Mouse (Mus musculus) urinary bladder, postnatal 14 days (tissue): ENCODE measurements around the gene Tspan11.

ENCODE experiments used
- DNase-seq: peaks from one replicate; pipeline ENCODE4 v3.0.0; 2021; ENCODE audit warnings: low spot score

Tspan11 gene

GRCm38 (mm10) chr6:127989624-127990212, 102.3 kb downstream of the Tspan11 start:
- DNase-seq: peak; percentile 82

DNA sequence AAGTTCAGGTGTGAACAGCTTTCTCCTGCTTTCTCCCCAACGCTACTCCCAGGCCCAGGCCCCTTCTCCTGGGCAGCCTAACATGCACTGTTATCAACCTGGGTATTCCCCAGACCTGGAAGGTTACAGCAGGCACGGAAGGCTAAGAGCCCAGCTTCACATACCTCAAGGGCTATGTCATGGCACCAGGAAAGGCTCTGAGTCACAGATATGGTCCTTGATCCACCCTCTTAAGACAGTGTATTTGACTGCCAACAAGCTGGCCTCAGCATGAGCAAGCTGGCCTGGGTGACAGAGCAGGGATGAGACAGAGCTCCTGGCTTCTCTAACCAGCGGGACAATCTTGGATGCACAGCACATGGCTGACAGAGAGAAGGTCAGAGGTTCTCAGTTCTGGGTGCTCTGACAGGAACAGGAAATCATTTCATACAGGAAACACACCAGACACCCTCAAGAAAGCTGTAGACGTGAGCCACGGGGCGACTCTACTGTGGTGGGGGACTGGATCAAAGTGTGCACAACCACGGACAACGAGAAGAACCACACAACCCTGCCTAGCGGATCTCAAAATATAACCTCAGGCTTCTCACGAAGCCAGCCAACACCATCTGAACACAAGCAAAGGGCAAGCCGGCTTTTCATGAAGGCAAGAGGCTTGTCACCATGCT, 104.3 kb downstream of the Tspan11 start:
- peak; percentile 24 for DNase-seq

DNA sequence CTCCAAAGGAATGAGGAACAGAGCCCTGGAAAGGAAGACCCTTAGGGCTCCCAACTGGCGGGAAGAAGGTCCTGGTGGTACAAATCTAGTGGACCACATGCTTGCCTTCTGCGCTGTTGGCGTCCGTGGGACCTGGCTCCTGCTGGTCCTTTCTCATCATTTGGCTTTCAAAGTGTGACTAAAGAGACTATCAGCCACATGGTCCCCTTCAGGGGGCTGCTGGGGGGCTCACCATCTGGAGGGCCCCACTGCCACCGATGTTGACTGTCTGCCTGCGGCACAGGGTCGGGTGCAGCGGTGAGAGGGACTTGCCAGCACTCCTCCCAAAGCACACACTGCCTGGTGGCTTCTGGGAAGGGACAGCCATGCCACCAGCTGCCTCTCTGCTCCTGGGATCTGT, 105.6 kb downstream of the Tspan11 start:
- no peak for DNase-seq

DNA sequence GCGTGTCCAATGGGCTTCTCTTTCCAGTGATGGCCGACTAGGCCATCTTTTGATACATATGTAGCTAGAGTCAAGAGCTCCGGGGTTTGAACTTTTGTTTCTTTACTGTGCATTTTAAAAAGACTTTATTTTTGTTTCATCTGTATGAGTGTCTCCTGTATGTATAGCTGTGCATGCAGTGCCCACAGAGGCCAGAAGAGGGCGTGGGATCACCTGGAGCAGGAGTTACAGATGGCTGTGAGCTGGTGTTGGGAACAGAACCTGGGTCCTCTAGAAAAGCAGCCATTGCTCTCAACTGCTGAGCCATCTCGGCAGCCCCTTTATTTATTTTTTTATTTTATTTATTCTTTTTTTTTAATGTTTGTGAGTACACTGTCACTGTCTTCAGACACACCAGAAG, 109.5 kb downstream of the Tspan11 start:
- DNase-seq: no peak

GRCm38 (mm10) chr6:127999118-127999517, 111.7 kb downstream of the Tspan11 start:
- DNase-seq: no peak

GRCm38 (mm10) chr6:128000777-128001176, 113.4 kb downstream of the Tspan11 start:
- no peak for DNase-seq

- DNase-seq: no peak
Observed at GRCm38 (mm10) chr6:128001587-128001986, 114.2 kb downstream of the Tspan11 start.

DNA sequence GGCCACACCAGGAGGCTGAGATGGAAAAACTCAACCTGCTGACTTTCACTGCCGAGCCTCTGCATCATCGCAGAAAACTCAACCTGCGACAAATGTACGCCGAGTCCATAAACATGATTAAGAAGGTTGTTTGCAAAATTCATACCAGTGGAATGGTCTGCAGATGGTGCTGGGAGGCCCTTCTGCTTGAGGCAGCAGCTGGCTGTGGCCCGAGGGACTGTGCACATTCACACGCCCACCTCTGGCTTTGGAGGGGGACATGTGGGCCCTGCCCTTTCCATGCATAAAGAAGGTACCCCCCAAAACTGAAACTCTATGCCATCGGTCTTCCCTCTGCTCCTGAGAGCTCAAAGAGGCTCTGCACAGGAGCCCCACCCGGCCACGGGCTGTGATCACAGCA, 114.7 kb downstream of the Tspan11 start:
- DNase-seq: no peak

GRCm38 (mm10) chr6:128002667-128003066, 115.3 kb downstream of the Tspan11 start:
- DNase-seq: no peak

DNA sequence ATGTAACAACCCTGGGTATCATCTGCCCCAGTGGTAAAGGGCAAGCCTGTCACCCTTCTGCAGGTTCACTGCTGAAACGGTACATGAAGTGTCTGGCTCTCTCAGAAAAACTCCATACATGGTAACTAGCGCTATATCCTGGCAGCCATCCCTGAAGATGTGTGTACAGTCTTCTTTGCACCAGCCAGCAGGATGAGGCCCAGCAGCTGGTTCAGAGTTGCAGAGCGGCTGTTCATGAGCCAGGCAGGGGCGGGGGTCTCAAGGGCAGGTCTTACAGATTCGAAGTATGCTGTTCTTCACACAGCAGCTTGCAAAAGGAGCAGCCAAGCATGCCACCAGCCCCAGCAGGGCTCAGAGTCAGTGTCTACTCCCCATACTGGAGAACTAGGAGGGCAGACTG, 116.2 kb downstream of the Tspan11 start:
- DNase-seq: no peak
